Mouse (Mus musculus) cerebellum, postnatal 25 days (tissue): ENCODE measurements around the gene Xrcc1.
"Not testable (repeated sequence)": the region's sequence is repeated elsewhere in the genome, so short reads cannot be mapped to it uniquely, and the experiment has no call there.

ENCODE experiments used
- DNase-seq, 2 experiments: peaks; one replicate each; pipeline ENCODE4 v3.0.0; 2021; ENCODE audit warnings: mixed read lengths in 2 of 2

Xrcc1 gene

GRCm38 (mm10) chr7:24608017-24608416 is 61.9 kb downstream of the Xrcc1 start:
- DNase-seq: peak in 1 of 2 experiments; percentile 52

GRCm38 (mm10) chr7:24608561-24608960 is 62.5 kb downstream of the Xrcc1 start:
- DNase-seq: no peak

- no peak for DNase-seq
Measured at GRCm38 (mm10) chr7:24610144-24610878, 64.2 kb downstream of the Xrcc1 start, which contains the start of gene Phldb3. Phldb3 (plus strand) TSS chr7:24610763.

DNA sequence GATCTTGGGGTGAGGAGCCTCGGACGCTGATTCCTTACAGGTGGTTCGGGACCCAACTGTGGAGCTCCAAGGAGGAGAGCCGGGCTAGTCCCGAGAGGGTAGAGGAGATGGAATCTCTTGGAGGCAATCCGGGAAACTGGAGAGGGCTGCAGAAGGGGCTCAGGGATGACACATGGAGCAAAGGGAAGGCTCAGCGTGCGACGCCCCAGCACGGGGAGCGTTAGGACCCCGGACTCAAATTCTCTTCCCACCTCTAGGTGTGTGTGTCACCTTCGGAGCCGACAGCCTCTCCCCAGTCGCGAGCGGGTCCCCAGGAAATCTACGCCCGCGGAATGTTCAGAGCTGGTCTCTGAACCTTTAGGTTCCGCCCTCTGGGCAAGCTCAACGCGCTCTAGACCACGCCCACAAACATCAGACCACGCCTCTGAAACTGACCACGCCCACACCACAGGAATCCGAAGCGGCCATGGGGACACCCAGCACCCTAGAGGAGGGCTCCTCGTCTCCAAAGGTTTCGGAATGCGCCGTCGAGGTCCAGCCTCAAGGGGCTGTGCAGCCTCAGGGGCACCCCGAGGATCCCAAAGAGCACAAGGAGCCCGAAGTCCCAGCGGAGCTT is 64.9 kb downstream of the Xrcc1 start:
- DNase-seq: peak in 1 of 2 experiments; percentile 37

- DNase-seq: no peak
Measured at GRCm38 (mm10) chr7:24611709-24612108, 65.6 kb downstream of the Xrcc1 start.

GRCm38 (mm10) chr7:24612308-24612910 is 66.3 kb downstream of the Xrcc1 start:
- no peak for DNase-seq

- DNase-seq: no peak
Measured at GRCm38 (mm10) chr7:24614816-24615215, 68.7 kb downstream of the Xrcc1 start.

GRCm38 (mm10) chr7:24617763-24618162 is 71.7 kb downstream of the Xrcc1 start:
- no peak for DNase-seq

DNA sequence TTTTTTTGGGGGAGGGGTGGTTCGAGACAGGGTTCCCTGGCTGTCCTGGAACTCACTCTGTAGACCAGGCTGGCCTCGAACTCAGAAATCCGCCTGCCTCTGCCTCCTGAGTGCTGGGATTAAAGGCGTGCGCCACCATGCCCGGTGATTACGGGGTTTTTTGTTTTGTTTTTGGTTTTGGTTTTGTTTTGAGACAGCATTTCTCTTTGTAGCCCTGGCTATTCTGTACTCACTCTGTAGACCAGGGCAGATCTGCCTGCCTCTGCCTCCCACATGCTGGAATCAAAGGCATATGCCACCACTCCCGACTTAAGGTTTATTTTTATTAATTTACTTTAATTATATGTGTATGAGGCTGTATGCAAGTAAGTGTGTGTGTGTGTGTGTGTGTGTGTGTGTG is 72.3 kb downstream of the Xrcc1 start:
- not testable (repeated sequence) for DNase-seq

GRCm38 (mm10) chr7:24619671-24620397 is 73.7 kb downstream of the Xrcc1 start:
- no peak for DNase-seq

DNA sequence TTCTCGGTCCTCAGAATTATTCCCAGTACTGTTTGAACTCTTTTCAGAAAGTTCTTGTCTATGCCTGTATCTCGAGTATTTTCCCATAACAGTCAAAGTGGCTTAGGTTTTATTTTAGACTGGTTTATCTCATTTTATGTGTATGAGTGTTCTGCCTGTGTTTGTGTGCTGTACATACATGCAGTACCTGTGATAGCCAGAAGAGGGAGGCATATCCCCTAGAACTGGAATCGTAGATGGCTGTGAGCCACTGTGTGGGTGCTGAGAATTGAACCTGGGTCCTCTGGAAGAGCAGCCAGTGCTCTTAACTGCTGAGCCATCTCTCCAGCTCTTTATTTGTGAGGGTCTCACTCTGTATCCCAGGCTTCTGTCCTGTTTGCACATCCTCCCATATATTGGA is 75.1 kb downstream of the Xrcc1 start:
- no peak for DNase-seq

- no peak for DNase-seq
Measured at GRCm38 (mm10) chr7:24622967-24623366, 76.9 kb downstream of the Xrcc1 start.
